Mouse (Mus musculus): ENCODE measurements around the gene Cfap157. TPM values are rescaled to one million over a fixed set of nuclear protein-coding genes. Genes with fewer than 3 reads are reported as not detected.
A peak's percentile ranks its signal among the peaks of the same experiment; 100 is the strongest.

Cfap157 gene
- polyA plus RNA-seq (2012; ENCODE audit: insufficient read depth, low replicate concordance), result not detected in 2 replicates

DNA sequence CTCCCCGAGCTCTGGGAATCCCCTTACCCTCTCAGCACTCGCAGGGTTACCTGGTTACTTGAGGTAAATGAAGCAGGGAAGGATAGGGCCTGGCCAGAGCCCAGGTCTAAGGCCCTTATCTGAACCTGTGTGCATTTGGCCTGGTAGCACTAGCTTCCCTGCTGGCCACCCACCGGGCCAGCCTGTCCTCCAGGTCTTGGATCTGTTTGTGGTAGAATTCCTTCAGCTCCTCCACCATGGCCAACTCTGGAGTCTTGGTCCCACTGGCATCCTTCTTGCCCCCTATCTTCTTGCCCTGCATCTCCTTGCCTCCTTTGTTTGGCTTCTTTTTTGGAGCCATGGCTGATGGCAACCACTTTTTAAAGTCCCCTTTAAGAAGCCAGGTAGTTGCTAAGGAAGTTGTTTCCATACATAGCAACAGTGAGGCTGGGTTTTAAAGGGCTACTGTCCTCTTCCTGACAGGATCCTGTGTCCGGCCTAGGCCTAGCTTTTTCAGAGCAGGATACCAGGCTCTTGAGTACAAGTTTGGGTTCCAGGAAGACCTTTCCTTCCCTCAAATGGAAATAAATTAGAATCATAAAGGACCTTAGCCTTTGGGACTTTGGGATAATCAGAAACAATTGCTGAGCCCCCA is at the start of gene Cfap157:
Gene Cfap157 (minus strand): TSS at position 381 of the 634 bp plus-strand sequence.
- Histone ChIP-seq H3K4me1 (peaks cover 3% of the 10 kb centered on the region; the same call in 1 of the 2 replicates), H3K9me3 (no peaks in the 10 kb centered on the region)
- TF ChIP-seq GATA1 (IDR thresholded peaks at IDR 0.05; ENCODE audit: borderline replicate concordance, low read length) (no peak), FLI1 (IDR thresholded peaks at IDR 0.05; ENCODE audit: low read length) (no peak)

GRCm38 (mm10) chr2:32828979-32829676 is 44.9 kb upstream of the Cfap157 start:
- Histone ChIP-seq H3K27me3 (replicated peaks) (peaks cover 11% of the 10 kb centered on the region), H3K4me1 (peaks cover 14% of the 10 kb centered on the region), H3K4me3 (replicated peaks) (no peak overlapping the region), H3K9me3 (no peaks in the 10 kb centered on the region), H3K36me3 (replicated peaks; ENCODE audit: low read length) (no peaks in the 10 kb centered on the region)
- no peak for TF ChIP-seq FLI1 (IDR thresholded peaks at IDR 0.05; ENCODE audit: low read length)
- no peak for TF ChIP-seq GATA1 (IDR thresholded peaks at IDR 0.05; ENCODE audit: borderline replicate concordance, low read length)

More for the DNA sequence above, at the start of gene Cfap157:
- H3K36me3 ChIP-seq (replicated peaks; ENCODE audit: low read length), result no peaks in the 10 kb centered on the region
- H3K27me3 ChIP-seq (replicated peaks), result peaks cover 39% of the 10 kb centered on the region
- no peak within 1 kb of the TSS for H3K4me3 ChIP-seq (replicated peaks)

GRCm38 (mm10) chr2:32825796-32826195 is 41.6 kb upstream of the Cfap157 start:
- Histone ChIP-seq H3K36me3 (replicated peaks; ENCODE audit: low read length) (no peaks in the 10 kb centered on the region), H3K27me3 (replicated peaks) (peaks cover 26% of the 10 kb centered on the region), H3K9me3 (no peaks in the 10 kb centered on the region), H3K4me3 (replicated peaks) (no peak overlapping the region), H3K4me1 (peaks cover 16% of the 10 kb centered on the region; the same call in 1 of the 2 replicates)
- TF ChIP-seq FLI1 (IDR thresholded peaks at IDR 0.05; ENCODE audit: low read length) (no peak), GATA1 (IDR thresholded peaks at IDR 0.05; ENCODE audit: borderline replicate concordance, low read length) (no peak)

GRCm38 (mm10) chr2:32824778-32825177 is 40.5 kb upstream of the Cfap157 start:
- Histone ChIP-seq H3K36me3 (replicated peaks; ENCODE audit: low read length) (no peaks in the 10 kb centered on the region), H3K27me3 (replicated peaks) (peaks cover 21% of the 10 kb centered on the region), H3K4me1 (peaks cover 12% of the 10 kb centered on the region; the same call in 1 of the 2 replicates), H3K4me3 (replicated peaks) (no peak overlapping the region), H3K9me3 (no peaks in the 10 kb centered on the region)
- TF ChIP-seq FLI1 (IDR thresholded peaks at IDR 0.05; ENCODE audit: low read length) (no peak), GATA1 (IDR thresholded peaks at IDR 0.05; ENCODE audit: borderline replicate concordance, low read length) (no peak)

GRCm38 (mm10) chr2:32824181-32824580 is 40.0 kb upstream of the Cfap157 start:
- H3K4me1 ChIP-seq, result peaks cover 8% of the 10 kb centered on the region; the same call in 1 of the 2 replicates
- peaks cover 20% of the 10 kb centered on the region for H3K27me3 ChIP-seq (replicated peaks)

DNA sequence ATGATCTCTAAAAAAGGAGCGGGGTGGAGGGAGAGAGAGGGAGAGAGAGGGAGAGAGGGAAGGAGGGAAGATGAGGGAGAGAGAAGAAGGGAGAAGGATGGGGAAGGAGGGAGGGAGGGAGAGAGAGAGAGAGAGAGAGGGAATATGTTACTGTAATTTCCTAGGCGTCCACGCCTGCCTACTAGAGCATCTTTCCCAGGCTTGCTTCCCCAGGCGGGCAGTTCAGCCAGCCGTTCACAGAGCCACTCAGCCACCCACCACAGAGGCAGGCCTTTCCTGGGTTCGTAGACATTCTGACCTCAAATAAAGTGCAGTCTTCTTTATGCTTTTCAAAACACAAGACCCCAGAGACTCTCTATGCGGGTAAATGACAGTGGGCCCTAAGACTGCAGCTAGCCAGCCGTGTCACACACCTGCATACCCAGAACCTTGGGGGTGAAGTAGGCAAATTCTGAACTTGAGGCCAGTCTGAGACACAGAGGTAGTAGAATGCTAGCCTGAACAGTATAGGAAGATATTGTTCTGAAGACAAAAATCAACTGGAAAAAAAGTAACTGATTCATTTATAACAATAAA is 39.4 kb upstream of the Cfap157 start:
- Histone ChIP-seq H3K36me3 (replicated peaks; ENCODE audit: low read length) (peaks cover 2% of the 10 kb centered on the region), H3K4me1 (peaks cover 8% of the 10 kb centered on the region; the same call in 1 of the 2 replicates), H3K4me3 (replicated peaks) (no peak overlapping the region), H3K27me3 (replicated peaks) (peaks cover 17% of the 10 kb centered on the region), H3K9me3 (no peaks in the 10 kb centered on the region)
- TF ChIP-seq GATA1 (IDR thresholded peaks at IDR 0.05; ENCODE audit: borderline replicate concordance, low read length), result no peak
- no peak for TF ChIP-seq FLI1 (IDR thresholded peaks at IDR 0.05; ENCODE audit: low read length)

More at GRCm38 (mm10) chr2:32824181-32824580, 40.0 kb upstream of the Cfap157 start:
- no peak overlapping the region for H3K4me3 ChIP-seq (replicated peaks)
- no peaks in the 10 kb centered on the region for H3K36me3 ChIP-seq (replicated peaks; ENCODE audit: low read length)
- no peak for TF ChIP-seq FLI1 (IDR thresholded peaks at IDR 0.05; ENCODE audit: low read length)
- no peak for TF ChIP-seq GATA1 (IDR thresholded peaks at IDR 0.05; ENCODE audit: borderline replicate concordance, low read length)
- H3K9me3 ChIP-seq, result no peaks in the 10 kb centered on the region

- H3K36me3 ChIP-seq (replicated peaks; ENCODE audit: low read length), result peaks cover 4% of the 10 kb centered on the region
- H3K27me3 ChIP-seq (replicated peaks), result peaks cover 17% of the 10 kb centered on the region
- peaks cover 8% of the 10 kb centered on the region; the same call in 1 of the 2 replicates for H3K4me1 ChIP-seq
- H3K9me3 ChIP-seq, result no peaks in the 10 kb centered on the region
- no peak for TF ChIP-seq GATA1 (IDR thresholded peaks at IDR 0.05; ENCODE audit: borderline replicate concordance, low read length)
- no peak for TF ChIP-seq FLI1 (IDR thresholded peaks at IDR 0.05; ENCODE audit: low read length)
- peak overlapping the region; percentile 59 for H3K4me3 ChIP-seq (replicated peaks)
Measured at GRCm38 (mm10) chr2:32823153-32823552, 38.9 kb upstream of the Cfap157 start.

DNA sequence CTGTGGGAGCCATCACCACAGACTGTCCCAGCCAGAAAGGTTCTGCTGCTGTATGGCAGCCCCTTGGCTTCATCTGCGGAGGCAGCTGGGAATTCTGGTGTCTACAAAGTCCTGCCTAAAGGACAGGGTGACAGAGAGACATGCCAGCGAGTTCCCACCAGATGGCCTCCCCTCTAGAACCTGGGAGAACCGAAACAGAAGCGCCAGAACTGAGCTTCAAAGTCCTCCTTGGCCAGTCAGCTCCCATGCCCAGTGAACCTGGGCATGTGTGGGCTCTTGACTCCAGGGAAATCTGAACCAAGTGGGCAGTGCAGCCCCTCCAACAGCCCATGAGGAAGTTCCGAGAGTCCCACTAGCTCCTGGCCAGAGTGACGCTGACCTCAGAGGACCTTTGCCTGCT is 38.4 kb upstream of the Cfap157 start:
- Histone ChIP-seq H3K36me3 (replicated peaks; ENCODE audit: low read length) (peaks cover 8% of the 10 kb centered on the region), H3K9me3 (no peaks in the 10 kb centered on the region), H3K4me3 (replicated peaks) (no peak overlapping the region), H3K4me1 (peaks cover 8% of the 10 kb centered on the region; the same call in 1 of the 2 replicates), H3K27me3 (replicated peaks) (peaks cover 17% of the 10 kb centered on the region)
- TF ChIP-seq FLI1 (IDR thresholded peaks at IDR 0.05; ENCODE audit: low read length) (no peak), GATA1 (IDR thresholded peaks at IDR 0.05; ENCODE audit: borderline replicate concordance, low read length) (no peak)

DNA sequence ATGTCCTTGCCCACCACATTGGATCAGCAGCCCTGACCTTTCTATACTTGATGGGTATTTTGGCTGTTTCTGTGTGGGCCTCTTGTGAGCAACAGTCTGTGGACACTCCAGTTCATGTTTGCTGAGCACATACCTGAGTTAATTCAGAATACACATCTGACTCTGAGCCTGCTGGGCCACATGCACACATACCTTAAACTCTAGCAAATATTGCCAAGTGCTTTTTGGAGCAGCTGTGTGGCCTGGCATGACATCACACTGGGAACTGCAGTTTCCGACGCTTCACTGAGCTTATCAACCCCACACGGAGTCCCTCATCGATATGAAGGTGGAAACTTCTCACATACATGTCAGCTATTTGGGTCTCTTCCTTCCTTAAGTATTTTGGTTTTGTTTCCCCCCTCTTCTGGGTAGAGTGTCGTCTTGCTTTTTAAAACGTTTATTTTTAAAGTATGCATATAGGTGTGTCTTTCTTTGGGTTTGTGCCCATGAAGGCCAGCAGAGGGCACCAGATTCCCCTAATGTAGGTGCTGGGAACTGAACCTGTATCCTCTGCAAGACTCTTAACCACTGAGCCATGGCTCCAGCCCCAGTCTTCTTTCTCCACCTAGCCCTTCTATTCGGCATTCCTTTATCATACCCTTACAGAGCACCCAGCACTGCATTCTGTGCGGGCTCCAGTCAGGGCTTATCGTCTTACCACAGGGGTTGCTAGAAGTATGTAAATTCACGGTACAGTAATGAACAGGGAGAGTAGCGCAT is 37.0 kb upstream of the Cfap157 start:
- H3K27me3 ChIP-seq (replicated peaks), result peaks cover 17% of the 10 kb centered on the region
- H3K4me1 ChIP-seq, result peaks cover 8% of the 10 kb centered on the region; the same call in 1 of the 2 replicates
- TF ChIP-seq GATA1 (IDR thresholded peaks at IDR 0.05; ENCODE audit: borderline replicate concordance, low read length), result no peak
- TF ChIP-seq FLI1 (IDR thresholded peaks at IDR 0.05; ENCODE audit: low read length), result no peak
- H3K4me3 ChIP-seq (replicated peaks), result peak overlapping the region; percentile 26
- peaks cover 12% of the 10 kb centered on the region for H3K36me3 ChIP-seq (replicated peaks; ENCODE audit: low read length)
- H3K9me3 ChIP-seq, result no peaks in the 10 kb centered on the region

All from megakaryocyte, embryonic 14.5 days (primary cell).